Mouse (Mus musculus) CH12.LX (cell line): Measurements from ENCODE around the gene Chchd3. TPM values are rescaled to one million over a fixed set of nuclear protein-coding genes. Genes with fewer than 3 reads are reported as not detected.

Source experiments
- DNase-seq: peaks from one replicate; pipeline ENCODE4 v3.0.0-alpha.2; 2013; ENCODE audit errors: extremely low read depth
- H3K27ac ChIP-seq: 2 replicates; pipeline ENCODE4 v1.5.1; 2012; ENCODE audit warnings: low read depth, mild to moderate bottlenecking, control low read depth, moderate library complexity; ENCODE audit not compliant: insufficient read depth
- H3K27me3 ChIP-seq: replicated peaks from 2 replicates; pipeline ENCODE3; 2012; ENCODE audit warnings: inconsistent platforms
- H3K36me3 ChIP-seq, 2 experiments: replicated peaks in 1 of 2; 2 replicates each; pipeline versions ENCODE3 to v1.6.1; 2012; ENCODE audit warnings: inconsistent platforms in 1 of 2, low read length in 1 of 2, mild to moderate bottlenecking in 1 of 2, mixed read lengths in 1 of 2, moderate library complexity in 1 of 2; ENCODE audit not compliant: control insufficient read depth in 1 of 2, insufficient read depth in 1 of 2
- H3K4me1 ChIP-seq, 2 experiments: 2 replicates each; pipeline ENCODE4 v1.6.1; 2012; ENCODE audit warnings: inconsistent platforms in 1 of 2, moderate library complexity in 1 of 2; ENCODE audit not compliant: insufficient read depth in 2 of 2, control insufficient read depth in 1 of 2
- H3K4me2 ChIP-seq: 2 replicates; pipeline ENCODE4 v1.6.1; 2012; ENCODE audit warnings: low read depth, mild to moderate bottlenecking, control low read depth; ENCODE audit not compliant: poor library complexity, insufficient read depth, severe bottlenecking
- H3K4me3 ChIP-seq, 3 experiments: fragments of 150-350 bp in 1 of 3; sonication (generic) in 1 of 3; replicated peaks in 1 of 3; 2 replicates each; pipeline versions ENCODE3 to v1.5.1; 2011 to 2012; ENCODE audit warnings: low read depth in 2 of 3, low read length in 2 of 3, mild to moderate bottlenecking in 2 of 3, moderate library complexity in 2 of 3, control low read depth in 1 of 3, improper control_type of control experiment in 1 of 3, inconsistent platforms in 1 of 3, mixed read lengths in 1 of 3; ENCODE audit not compliant: poor library complexity in 1 of 3
- H3K79me2 ChIP-seq: replicated peaks from 2 replicates; pipeline ENCODE4 v1.6.1; 2012; ENCODE audit warnings: mild to moderate bottlenecking, moderate library complexity; ENCODE audit not compliant: control insufficient read depth, poor library complexity, insufficient read depth, severe bottlenecking; ENCODE audit errors: extremely low read depth
- H3K9ac ChIP-seq: 2 replicates; pipeline ENCODE4 v1.6.1; 2012; ENCODE audit warnings: low read depth, mild to moderate bottlenecking, control low read depth, moderate library complexity; ENCODE audit not compliant: insufficient read depth
- H3K9me3 ChIP-seq: replicated peaks from 2 replicates; pipeline ENCODE3; 2012; ENCODE audit warnings: low read length, inconsistent platforms, mixed read lengths
- CHD1 ChIP-seq: IDR thresholded peaks from 2 replicates; pipeline ENCODE4 v1.6.1; 2012; ENCODE audit warnings: low read depth, low read length, improper control_type of control experiment, inconsistent platforms
- CHD2 ChIP-seq: IDR thresholded peaks from 2 replicates; pipeline ENCODE4 v1.6.1; 2011; ENCODE audit warnings: low read length, improper control_type of control experiment
- E2F4 ChIP-seq: IDR thresholded peaks from 2 replicates; pipeline ENCODE4 v1.6.1; 2011; ENCODE audit warnings: low read depth, low read length, improper control_type of control experiment; ENCODE audit not compliant: insufficient replicate concordance
- ELF1 ChIP-seq: IDR thresholded peaks from 2 replicates; pipeline ENCODE4 v1.6.1; 2014; ENCODE audit warnings: low read depth, mild to moderate bottlenecking, inconsistent platforms, low read length, improper control_type of control experiment
- EP300 ChIP-seq: IDR thresholded peaks from 2 replicates; pipeline ENCODE4 v1.6.1; 2011; ENCODE audit warnings: low read length, improper control_type of control experiment
- ETS1 ChIP-seq: conservative IDR thresholded peaks from 2 replicates; pipeline ENCODE4 v1.6.1; 2012; ENCODE audit warnings: low read depth, mild to moderate bottlenecking, inconsistent platforms, low read length, improper control_type of control experiment, moderate library complexity
- GABPA ChIP-seq: IDR thresholded peaks from 2 replicates; pipeline ENCODE4 v1.6.1; 2012; ENCODE audit warnings: low read depth, low read length, improper control_type of control experiment, inconsistent platforms; ENCODE audit not compliant: insufficient replicate concordance
- IRF4 ChIP-seq: IDR thresholded peaks from 2 replicates; pipeline ENCODE4 v1.6.1; 2014; ENCODE audit warnings: low read depth, mild to moderate bottlenecking, inconsistent platforms, low read length, improper control_type of control experiment
- JUND ChIP-seq: conservative IDR thresholded peaks from 2 replicates; pipeline ENCODE4 v1.6.1; 2011; ENCODE audit warnings: low read depth, low read length, improper control_type of control experiment
- KAT2A ChIP-seq: IDR thresholded peaks from 2 replicates; pipeline ENCODE4 v1.6.1; 2012; ENCODE audit warnings: low read length, improper control_type of control experiment, inconsistent platforms; ENCODE audit not compliant: insufficient replicate concordance
- MAFK ChIP-seq: IDR thresholded peaks from 2 replicates; pipeline ENCODE4 v1.6.1; 2011; ENCODE audit warnings: low read length, improper control_type of control experiment; ENCODE audit not compliant: insufficient replicate concordance
- MAX ChIP-seq: IDR thresholded peaks from 2 replicates; pipeline ENCODE4 v1.6.1; 2011; ENCODE audit warnings: low read length, improper control_type of control experiment
- MEF2A ChIP-seq: IDR thresholded peaks from 2 replicates; pipeline ENCODE4 v1.6.1; 2014; ENCODE audit warnings: low read depth, mild to moderate bottlenecking, inconsistent platforms, low read length, improper control_type of control experiment, borderline replicate concordance
- NRF1 ChIP-seq: IDR thresholded peaks from 2 replicates; pipeline ENCODE4 v1.6.1; 2014; ENCODE audit warnings: low read depth, mild to moderate bottlenecking, inconsistent platforms, low read length, improper control_type of control experiment, moderate library complexity
- POLR2A ChIP-seq: IDR thresholded peaks from 2 replicates; pipeline ENCODE4 v1.6.1; 2011; ENCODE audit warnings: low read depth, mild to moderate bottlenecking, improper control_type of control experiment, low read length
- RAD21 ChIP-seq: IDR thresholded peaks from 2 replicates; pipeline ENCODE4 v1.6.1; 2011; ENCODE audit warnings: low read depth, mild to moderate bottlenecking, low read length, improper control_type of control experiment, moderate library complexity
- SIN3A ChIP-seq: IDR thresholded peaks from 2 replicates; pipeline ENCODE4 v1.6.1; 2012; ENCODE audit warnings: low read length, improper control_type of control experiment, inconsistent platforms
- TCF12 ChIP-seq: IDR thresholded peaks from 2 replicates; pipeline ENCODE4 v1.6.1; 2014; ENCODE audit warnings: low read depth, mild to moderate bottlenecking, inconsistent platforms, low read length, improper control_type of control experiment
- UBTF ChIP-seq: IDR thresholded peaks from 2 replicates; pipeline ENCODE4 v1.6.1; 2012; ENCODE audit warnings: low read depth, mild to moderate bottlenecking, inconsistent platforms, low read length, improper control_type of control experiment, moderate library complexity
- USF1 ChIP-seq: IDR thresholded peaks from 2 replicates; pipeline ENCODE4 v1.6.1; 2014; ENCODE audit warnings: low read depth, mild to moderate bottlenecking, inconsistent platforms, low read length, improper control_type of control experiment
- ZNF384 ChIP-seq: IDR thresholded peaks from 2 replicates; pipeline ENCODE4 v1.6.1; 2012; ENCODE audit warnings: low read depth, low read length, improper control_type of control experiment, inconsistent platforms
- dilution Hi-C: fragments of 300-500 bp; cut with MboI; formaldehyde crosslinking; loops from 2 replicates; pipeline ENCODE4 v1.14.3; 2020; ENCODE audit warnings: low sequenced_read_pairs; ENCODE audit not compliant: extremely low pct_unique_long_range_greater_than_20kb, extremely low pct_ligation_motif_present
- in situ Hi-C: fragments of 300-500 bp; cut with MboI; formaldehyde crosslinking; loops from 3 replicates; pipeline ENCODE4 v1.14.3; 2019; ENCODE audit warnings: low sequenced_read_pairs, low pct_ligation_motif_present, low pct_unique_long_range_greater_than_20kb, mixed read lengths
- polyA plus RNA-seq: library from polyadenylated mRNA; unstranded; fragments of >175 nt; gene quantifications from 2 replicates; pipeline ENCODE4 v1.2.1, GENCODE M21; 2012; ENCODE audit warnings: low read depth; ENCODE audit not compliant: insufficient read length
- total RNA-seq, 2 experiments: library from RNA; depleted of rRNA; stranded (reverse); fragments of 300-350 nt in 1 of 2; fragments of >200 nt in 1 of 2; gene quantifications; 2 replicates each; pipeline ENCODE4 v1.2.3; 2012 to 2014

The Chchd3 gene
- total and polyA plus RNA-seq, 3 experiments: 116 to 197 (median 133) TPM

DNA sequence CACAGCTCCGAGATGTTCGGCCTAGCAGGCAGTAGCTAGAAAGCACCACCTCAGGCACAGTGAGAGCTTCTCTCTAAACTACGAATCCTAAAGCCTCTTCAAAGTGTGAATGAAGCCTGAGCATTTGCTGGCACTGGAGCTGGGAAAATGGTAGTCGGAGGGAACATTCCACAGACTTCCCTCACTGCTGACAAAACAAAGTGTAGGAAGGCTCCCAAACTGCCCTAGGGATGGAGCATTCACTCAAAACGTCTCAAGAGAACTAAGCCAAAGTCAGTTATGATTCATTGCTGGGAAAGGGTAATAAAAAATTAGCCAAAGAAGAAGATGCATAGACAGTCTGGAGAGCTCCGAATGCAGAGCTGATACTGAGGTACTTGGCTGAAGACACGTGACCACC is 211.1 kb downstream of the Chchd3 start:
- Histone ChIP-seq H3K27ac (no peak overlapping the region), H3K36me3 (peaks cover 0 to 28% of the 10 kb centered on the region in 2 experiments), H3K9me3 (no peaks in the 10 kb centered on the region), H3K4me1 (no peaks in the 10 kb centered on the region), H3K27me3 (no peaks in the 10 kb centered on the region), H3K79me2 (no peaks in the 10 kb centered on the region), H3K4me2 (no peak overlapping the region)
- in situ Hi-C loops (no loop called here), dilution Hi-C loops (no loop called here)
- no peak for DNase-seq
- TF ChIP-seq EP300 (no peak), KAT2A (no peak), CHD1 (no peak), NRF1 (no peak), CHD2 (no peak), GABPA (no peak), TCF12 (no peak), MEF2A (no peak), IRF4 (no peak), JUND (no peak), ZNF384 (no peak), RAD21 (no peak), E2F4 (no peak), UBTF (no peak), MAX (no peak), USF1 (no peak), POLR2A (no peak), MAFK (no peak), ELF1 (no peak)
- TF ChIP-seq, all 38 proteins: peak for 0
- H3K9ac ChIP-seq: no peak overlapping the region
- H3K4me3 ChIP-seq: no peak overlapping the region

DNA sequence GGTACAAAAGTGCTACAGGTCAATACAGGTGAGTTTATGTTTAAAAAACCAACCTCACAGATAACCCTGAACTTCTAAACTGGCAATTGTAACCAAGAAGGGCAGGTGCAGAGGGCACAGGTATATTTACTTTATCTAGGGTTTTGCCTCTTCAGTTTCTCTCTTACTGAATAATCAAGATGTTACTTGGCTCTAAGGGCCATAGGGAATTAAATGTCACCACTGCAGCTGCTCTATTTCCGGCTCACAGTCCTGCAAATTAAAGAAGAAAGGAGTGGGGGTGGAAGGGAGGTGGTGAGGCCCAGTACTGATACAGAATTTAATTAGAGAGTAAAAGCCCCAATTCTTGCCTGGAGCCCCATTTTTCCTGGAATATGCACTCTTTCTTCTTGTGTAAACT is 214.6 kb downstream of the Chchd3 start:
- H3K4me1 ChIP-seq: no peaks in the 10 kb centered on the region
- TF ChIP-seq CHD1 (no peak), ETS1 (no peak), MAX (no peak), SIN3A (no peak)
- H3K27me3 ChIP-seq: no peaks in the 10 kb centered on the region
- H3K79me2 ChIP-seq: no peaks in the 10 kb centered on the region
- in situ Hi-C loops: no loop called here
- DNase-seq: no peak
- H3K9me3 ChIP-seq: no peaks in the 10 kb centered on the region
- no peak overlapping the region for H3K9ac ChIP-seq
- H3K4me2 ChIP-seq: no peak overlapping the region
- no peak overlapping the region for H3K4me3 ChIP-seq
- dilution Hi-C loops: no loop called here
- peaks cover 0 to 28% of the 10 kb centered on the region in 2 experiments for H3K36me3 ChIP-seq
- no peak overlapping the region for H3K27ac ChIP-seq
